Mouse (Mus musculus) layer of hippocampus, adult 9-11 months (tissue): ENCODE data around the gene Olfr1411.

Experiments used
- DNase-seq: peaks from one replicate; pipeline ENCODE4 v3.0.0; 2022

The Olfr1411 gene

DNA sequence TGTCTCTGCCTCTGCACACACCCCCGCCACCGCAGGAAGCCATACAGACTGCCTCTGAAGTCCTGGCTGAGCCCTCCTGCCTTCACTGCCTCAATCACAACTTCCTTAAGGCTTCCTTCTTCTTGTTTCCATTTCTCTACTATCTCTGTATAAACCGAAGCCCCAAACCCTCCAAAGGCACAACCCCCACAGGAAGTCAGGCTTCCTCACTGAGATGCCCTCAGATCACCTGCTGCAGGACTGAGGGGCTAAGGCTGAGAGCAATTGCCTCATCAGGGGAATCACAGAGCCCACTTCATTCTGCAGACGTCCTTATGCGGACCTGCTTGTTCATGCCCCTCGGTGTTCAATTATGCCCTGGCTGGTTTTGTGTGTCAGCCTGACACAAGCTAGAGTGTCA is 46.2 kb downstream of the Olfr1411 start:
- no peak for DNase-seq

DNA sequence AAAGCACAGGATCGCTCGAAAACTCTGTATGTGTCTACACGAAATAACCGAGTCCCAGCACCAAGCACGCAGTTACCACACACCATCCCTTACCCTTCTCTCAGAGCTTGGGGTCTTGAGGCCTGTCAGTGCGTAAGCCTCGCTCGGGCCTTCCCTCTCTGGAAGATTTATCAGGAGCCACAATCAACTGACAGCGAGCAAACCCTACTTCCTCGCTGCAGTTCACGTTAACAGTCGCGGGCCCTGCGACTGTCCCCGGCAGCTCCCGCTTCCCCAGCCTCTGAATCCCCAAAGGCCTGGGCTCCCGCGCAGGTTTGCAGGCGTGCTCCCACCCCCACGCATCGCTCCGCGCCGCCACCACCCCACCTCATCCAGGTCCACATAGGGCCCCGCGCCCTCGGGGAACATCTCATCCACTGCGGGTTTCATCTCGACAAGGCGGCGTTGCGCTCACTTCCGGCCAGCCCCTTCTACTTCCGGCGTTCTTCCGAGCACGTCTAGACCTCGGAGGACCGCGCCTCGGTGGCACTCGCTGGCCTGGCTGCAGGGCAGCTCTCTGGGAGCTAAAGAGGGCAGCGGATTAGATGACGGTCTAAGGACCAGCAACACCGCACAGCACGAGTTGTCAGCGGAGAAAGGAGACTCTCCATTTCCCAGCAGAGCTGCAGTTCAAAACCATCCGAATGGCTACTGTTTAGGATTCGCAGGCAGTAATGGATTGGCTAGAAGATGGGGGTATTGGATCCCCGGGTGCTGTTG is 47.5 kb downstream of the Olfr1411 start, which contains the start of gene Cops9:
Gene Cops9 (minus strand): TSS at position 472 of the 759 bp plus-strand sequence.
- DNase-seq = peak; percentile 90

DNA sequence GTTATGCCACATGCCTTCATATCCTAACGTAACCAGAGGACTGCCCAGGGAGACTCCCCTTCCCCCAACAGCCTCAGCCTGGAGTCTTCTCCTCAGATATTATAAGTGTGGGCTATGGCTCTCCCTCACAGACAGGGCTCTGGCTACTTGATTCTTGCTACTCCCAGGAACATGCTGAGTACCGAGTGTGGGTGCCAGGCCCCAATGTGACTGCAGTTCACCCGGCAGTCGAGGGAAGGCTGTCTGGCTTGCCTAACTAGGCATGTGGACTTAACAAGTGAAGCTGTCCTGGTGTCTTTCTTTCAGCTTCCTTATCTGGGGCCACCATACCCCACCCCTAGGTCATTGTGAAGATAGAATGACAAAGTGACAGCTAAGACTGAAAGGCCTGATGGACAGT is 49.5 kb downstream of the Olfr1411 start:
- DNase-seq = no peak

DNA sequence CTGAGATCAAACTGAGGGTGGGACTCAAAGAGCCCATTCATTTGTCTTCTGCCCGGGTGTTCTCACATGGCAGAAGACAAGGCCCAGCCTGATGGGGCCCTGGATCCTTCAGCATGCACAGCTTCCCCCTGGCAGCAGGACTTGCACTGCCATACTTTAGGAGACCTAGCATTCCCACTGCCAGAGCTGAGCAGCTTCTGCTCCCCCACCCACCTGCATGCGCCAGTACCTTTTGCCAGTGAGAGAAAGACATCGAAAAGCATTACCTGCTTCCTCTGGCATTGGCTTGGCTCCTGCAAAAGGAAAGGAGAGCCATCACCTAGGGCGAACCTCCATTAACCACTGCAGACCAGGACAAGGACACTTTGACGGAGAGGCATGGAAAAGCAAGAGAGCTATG is 50.7 kb downstream of the Olfr1411 start:
- DNase-seq = no peak

DNA sequence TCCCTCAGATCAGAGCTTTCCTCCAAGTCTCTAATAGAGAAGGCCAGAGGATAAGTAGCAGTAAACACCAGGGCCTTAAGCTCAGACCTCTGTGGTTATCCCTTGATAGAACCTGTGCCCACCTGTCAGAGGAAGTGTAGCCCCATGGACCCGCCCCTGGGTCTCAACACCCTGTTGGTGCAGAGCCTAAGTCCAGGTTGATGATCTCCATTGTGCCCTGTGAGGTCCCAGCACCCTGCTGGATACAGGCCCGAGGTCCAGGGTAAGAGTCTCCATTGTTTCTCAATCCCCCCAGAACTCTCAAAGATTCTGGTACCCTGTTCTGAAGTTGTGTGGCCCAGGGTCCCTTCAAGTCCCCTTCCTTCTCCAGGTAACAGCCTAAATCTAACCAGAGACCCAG is 51.9 kb downstream of the Olfr1411 start:
- DNase-seq = no peak

DNA sequence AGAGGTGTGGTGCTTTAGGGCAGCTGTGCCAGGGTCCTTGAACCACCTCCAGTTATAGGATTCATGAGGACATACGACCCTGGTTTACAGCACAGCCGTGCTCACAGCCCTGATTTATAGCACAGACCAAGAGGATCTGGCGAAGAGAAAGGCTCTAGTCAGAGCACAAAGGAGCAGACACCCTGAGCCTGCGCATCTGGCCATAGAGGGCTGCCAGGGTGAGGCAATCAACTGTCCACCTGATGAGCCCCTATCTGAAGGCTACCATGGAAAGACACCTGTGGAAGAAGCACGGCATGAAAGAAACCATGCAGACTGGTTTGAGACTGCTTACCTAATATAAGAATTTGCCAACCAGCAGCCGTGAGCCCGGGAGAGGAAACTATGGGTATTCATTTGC is 52.4 kb downstream of the Olfr1411 start:
- no peak for DNase-seq

DNA sequence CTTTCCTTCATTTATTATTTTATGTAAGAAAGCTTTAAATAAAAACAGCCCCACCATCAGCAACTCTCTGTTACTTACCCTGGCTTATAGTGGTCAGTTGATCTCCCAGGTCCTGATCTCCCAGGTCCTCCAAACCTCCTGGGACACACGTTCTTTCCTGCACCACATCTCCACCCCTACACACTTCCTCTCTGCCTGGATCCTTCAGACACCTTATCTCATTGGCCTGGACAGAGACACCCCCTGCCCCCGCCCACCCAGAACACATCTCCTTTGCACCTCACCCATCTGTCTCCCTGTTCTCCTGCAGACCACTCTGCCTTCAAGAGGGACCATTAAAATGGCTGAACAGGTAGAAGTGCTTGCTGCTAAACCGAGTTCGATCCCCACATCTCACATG is 52.8 kb downstream of the Olfr1411 start:
- no peak for DNase-seq
